Mouse (Mus musculus) hindbrain, embryonic 13.5 days (tissue): Measurements from ENCODE around the gene Galnt14. TPM values are rescaled to one million over a fixed set of nuclear protein-coding genes. Genes with fewer than 3 reads are reported as not detected.
A peak's percentile ranks its signal among the peaks of the same experiment; 100 is the strongest.

Source experiments
- ATAC-seq: fragments of 200-750 bp; cut with Nextera tagmentation; 2 replicates; pipeline ENCODE4 v1.8.0; 2017; ENCODE audit warnings: moderate TSS enrichment; ENCODE audit not compliant: low FRiP score
- H3K27ac ChIP-seq: fragments of 300-500 bp; sonication (generic); 2 replicates; pipeline ENCODE4 v1.5.1; 2015; ENCODE audit warnings: inconsistent platforms, mild to moderate bottlenecking, moderate library complexity
- H3K27me3 ChIP-seq: fragments of 300-500 bp; sonication (generic); 2 replicates; pipeline ENCODE4 v1.6.1; 2015; ENCODE audit warnings: mild to moderate bottlenecking, inconsistent platforms
- H3K36me3 ChIP-seq: fragments of 300-500 bp; sonication (generic); 2 replicates; pipeline ENCODE4 v1.6.1; 2015; ENCODE audit warnings: mild to moderate bottlenecking, inconsistent platforms
- H3K4me1 ChIP-seq: fragments of 300-500 bp; sonication (generic); replicated peaks from 2 replicates; pipeline ENCODE4 v1.6.1; 2015; ENCODE audit warnings: inconsistent platforms
- H3K4me2 ChIP-seq: fragments of 300-500 bp; sonication (generic); 2 replicates; pipeline ENCODE4 v1.6.1; 2015; ENCODE audit warnings: inconsistent platforms, mild to moderate bottlenecking, moderate library complexity
- H3K4me3 ChIP-seq: fragments of 300-500 bp; sonication (generic); 2 replicates; pipeline ENCODE4 v1.5.1; 2015; ENCODE audit warnings: mild to moderate bottlenecking, inconsistent platforms
- H3K9ac ChIP-seq: fragments of 300-500 bp; sonication (generic); 2 replicates; pipeline ENCODE4 v1.6.1; 2015; ENCODE audit warnings: mild to moderate bottlenecking, inconsistent platforms
- H3K9me3 ChIP-seq: fragments of 300-500 bp; sonication (generic); 2 replicates; pipeline ENCODE4 v1.6.1; 2016; ENCODE audit warnings: inconsistent platforms
- WGBS: fragments of 180-500 bp; shearing (Covaris S2); methylation state at CpG from one replicate; pipeline ENCODE4 v1.1.7; 2015; 5-methylcytosine and 5-hydroxymethylcytosine counted together
- polyA plus RNA-seq: library from polyadenylated mRNA; unstranded; fragments of >200 nt; fragmentation: Nextera tagmentation; extraction: Ambion mirVana; gene quantifications from 2 replicates; pipeline ENCODE4 v1.2.1, GENCODE M21; 2015

The Galnt14 gene
- polyA plus RNA-seq, 1 experiment from 2014 or later = 14.1 TPM

DNA sequence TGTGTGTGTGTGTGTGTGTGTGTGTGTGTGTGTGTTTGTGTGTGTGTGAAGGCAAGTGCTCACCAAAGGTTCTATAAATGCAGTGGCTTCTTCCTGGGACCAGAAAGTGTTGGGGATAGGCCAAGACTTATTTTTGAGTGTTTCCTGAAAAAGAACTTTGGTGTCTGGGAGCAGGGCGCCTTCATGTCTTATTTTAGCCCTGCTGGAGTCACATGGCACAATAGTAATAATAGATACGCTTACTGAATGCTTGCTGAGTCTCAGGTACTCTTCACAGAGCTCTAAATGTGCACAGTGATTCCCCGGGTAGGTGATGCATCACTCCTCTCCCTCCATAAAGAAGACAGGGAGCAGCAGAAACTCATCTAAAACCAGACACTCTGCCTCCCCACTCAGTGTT, 153.2 kb downstream of the Galnt14 start:
- no peak overlapping the region for H3K4me2 ChIP-seq
- 95% methylated on average over 3 of the region's 3 CpGs for WGBS
- H3K4me1 ChIP-seq = no peaks in the 10 kb centered on the region
- no peak overlapping the region for H3K27ac ChIP-seq
- H3K9me3 ChIP-seq = no peaks in the 10 kb centered on the region
- H3K9ac ChIP-seq = no peak overlapping the region
- no peaks in the 10 kb centered on the region for H3K27me3 ChIP-seq
- ATAC-seq = no peak
- no peaks in the 10 kb centered on the region for H3K36me3 ChIP-seq
- H3K4me3 ChIP-seq = no peak overlapping the region

DNA sequence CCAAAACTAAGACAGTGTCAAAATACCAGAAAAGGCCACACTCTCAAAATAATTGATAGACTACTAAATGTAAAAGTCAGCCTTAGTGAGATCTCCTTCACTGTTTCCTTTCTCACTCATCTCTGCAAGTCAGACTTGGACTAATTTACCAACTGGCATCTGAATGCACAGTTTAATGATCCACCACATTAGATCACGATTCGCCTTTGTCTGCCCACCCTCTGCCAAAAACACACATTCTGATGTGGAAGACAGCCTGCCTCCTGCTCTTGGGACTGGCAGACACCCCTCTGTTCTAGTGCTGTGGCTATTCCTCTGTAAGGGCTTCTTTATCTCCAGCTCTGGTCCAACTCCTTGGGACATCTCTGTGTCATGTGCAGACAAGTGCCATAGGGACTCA, 153.8 kb downstream of the Galnt14 start:
- H3K4me1 ChIP-seq = no peaks in the 10 kb centered on the region
- no peaks in the 10 kb centered on the region for H3K36me3 ChIP-seq
- H3K4me2 ChIP-seq = no peak overlapping the region
- WGBS = 77% methylated on average over 2 of the region's 2 CpGs
- H3K9ac ChIP-seq = no peak overlapping the region
- ATAC-seq = no peak
- H3K4me3 ChIP-seq = no peak overlapping the region
- H3K27me3 ChIP-seq = no peaks in the 10 kb centered on the region
- no peak overlapping the region for H3K27ac ChIP-seq
- H3K9me3 ChIP-seq = no peaks in the 10 kb centered on the region

DNA sequence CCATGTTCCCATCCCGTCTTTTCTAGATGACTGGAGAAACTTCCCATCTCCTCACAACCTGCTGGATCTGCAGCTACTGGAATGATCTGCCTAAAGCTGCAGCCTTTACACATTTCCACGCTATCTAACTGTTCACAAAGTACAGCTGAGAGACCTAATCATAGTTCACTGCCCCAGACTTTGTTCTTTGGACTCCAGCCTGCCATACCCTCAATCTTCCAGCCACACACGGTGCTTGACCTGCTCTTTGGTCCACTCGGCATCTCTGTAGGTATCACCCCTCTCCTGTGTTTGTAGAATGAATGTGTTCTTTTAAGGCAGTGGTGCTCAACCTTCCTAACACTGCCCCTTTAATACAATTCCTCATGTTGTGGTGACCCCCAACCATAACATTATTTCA, 155.6 kb downstream of the Galnt14 start:
- H3K27ac ChIP-seq = no peak overlapping the region
- H3K9ac ChIP-seq = no peak overlapping the region
- ATAC-seq = no peak
- no peak overlapping the region for H3K4me2 ChIP-seq
- no peaks in the 10 kb centered on the region for H3K9me3 ChIP-seq
- H3K4me3 ChIP-seq = no peak overlapping the region
- 88% methylated on average over 4 of the region's 4 CpGs for WGBS
- H3K36me3 ChIP-seq = no peaks in the 10 kb centered on the region
- 0 out of 2 replicates have a peak, but pooled peaks cover under 1% of the 10 kb centered on the region for H3K4me1 ChIP-seq
- H3K27me3 ChIP-seq = no peaks in the 10 kb centered on the region

DNA sequence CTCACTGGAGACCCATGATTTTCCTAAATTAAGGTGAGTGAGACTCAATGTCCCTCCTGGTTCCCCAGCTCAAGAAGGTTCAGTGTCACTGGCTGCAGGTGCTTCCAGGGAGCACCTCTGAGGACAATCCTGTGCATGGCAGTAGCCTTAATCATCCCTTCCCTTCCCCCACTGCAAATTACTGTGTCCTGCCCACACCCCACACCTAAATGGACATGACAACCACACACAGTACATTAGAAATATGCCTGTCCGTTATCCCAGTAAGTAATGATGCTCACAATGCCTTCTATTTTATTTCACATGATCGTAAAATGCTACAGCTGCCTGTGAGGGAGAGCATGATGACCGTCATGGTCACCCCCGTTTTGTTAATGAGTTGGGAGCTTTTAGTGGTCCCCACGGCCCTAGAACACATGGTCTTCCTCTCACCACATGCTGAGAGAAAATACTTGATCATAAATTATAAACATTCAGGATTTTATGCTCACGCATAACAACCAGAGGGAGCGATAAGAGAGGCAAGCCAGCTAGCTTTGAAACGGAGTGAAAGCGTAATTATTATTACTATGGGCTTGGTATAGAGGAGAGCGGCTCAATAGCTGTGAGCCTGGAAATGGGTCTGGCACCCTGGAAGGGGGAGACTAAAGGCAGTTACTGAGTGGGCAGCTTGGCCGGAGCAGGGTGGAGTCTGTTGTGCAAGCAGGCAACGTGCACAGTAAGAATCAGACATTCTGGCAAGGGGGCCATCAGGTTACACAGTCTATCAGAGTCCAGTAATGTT, 161.3 kb downstream of the Galnt14 start:
- peak; percentile 49; the same call in 1 of the 2 replicates for ATAC-seq
- H3K9me3 ChIP-seq = no peaks in the 10 kb centered on the region

DNA sequence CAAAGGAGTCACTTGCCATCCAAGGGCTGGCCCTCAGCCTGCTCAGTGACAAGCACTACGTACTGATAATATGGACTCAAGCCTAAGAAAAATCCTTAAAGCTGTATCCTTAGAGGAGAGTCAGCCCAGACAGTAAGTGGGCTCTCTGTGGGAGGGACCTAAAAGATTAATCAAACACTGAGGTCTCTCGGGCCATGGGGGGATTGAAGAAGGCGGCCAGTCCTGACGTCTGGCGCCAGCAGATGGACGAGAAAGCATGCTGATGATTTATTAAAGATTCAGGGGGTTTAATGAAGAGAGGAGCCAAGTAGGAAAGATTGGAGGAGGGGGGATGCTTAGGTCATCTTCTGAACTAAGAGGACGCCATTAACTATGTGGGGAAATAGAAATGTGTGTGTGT, 162.1 kb downstream of the Galnt14 start:
- no peaks in the 10 kb centered on the region for H3K27me3 ChIP-seq
- H3K4me1 ChIP-seq = peaks cover 22% of the 10 kb centered on the region
- 0 out of 2 replicates have a peak overlapping the region, but pooled peaks have one; percentile 13 for H3K9ac ChIP-seq
- WGBS = 37% methylated on average over 7 of the region's 7 CpGs
- H3K4me3 ChIP-seq = no peak overlapping the region
- H3K4me2 ChIP-seq = no peak overlapping the region
- no peaks in the 10 kb centered on the region for H3K9me3 ChIP-seq
- no peak; the same call in 1 of the 2 replicates for ATAC-seq
- peak overlapping the region; percentile 59 for H3K27ac ChIP-seq
- H3K36me3 ChIP-seq = no peaks in the 10 kb centered on the region

More for the DNA sequence above, 161.3 kb downstream of the Galnt14 start:
- Histone ChIP-seq H3K4me1 (peaks cover 22% of the 10 kb centered on the region), H3K27me3 (no peaks in the 10 kb centered on the region), H3K27ac (peak overlapping the region; percentile 59), H3K4me3 (no peak overlapping the region), H3K9ac (no peak overlapping the region), H3K4me2 (no peak overlapping the region), H3K36me3 (no peaks in the 10 kb centered on the region)
- WGBS = 52% methylated on average over 12 of the region's 12 CpGs

DNA sequence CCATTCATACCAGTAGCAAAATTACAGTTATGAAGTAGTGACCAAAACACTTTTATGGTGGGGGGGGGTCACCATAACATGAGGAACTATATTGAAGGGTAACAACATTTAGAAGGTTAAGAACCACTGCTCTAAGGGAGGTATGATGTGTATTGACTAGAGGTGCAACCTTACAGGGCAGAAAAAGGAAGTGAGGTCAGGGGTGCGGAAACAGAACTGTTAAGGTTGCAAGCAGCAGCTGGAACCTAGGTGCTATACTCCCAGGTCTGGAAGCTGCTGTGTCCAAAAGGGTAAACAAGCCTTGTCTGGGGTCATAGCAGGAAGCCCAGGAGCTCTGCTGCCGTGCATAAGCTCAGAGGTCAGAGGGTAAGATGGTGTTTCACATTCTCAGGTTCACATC, 162.8 kb downstream of the Galnt14 start:
- 76% methylated on average over 2 of the region's 2 CpGs for WGBS
- 0 out of 2 replicates have a peak overlapping the region, but pooled peaks have one; percentile 13 for H3K9ac ChIP-seq
- no peaks in the 10 kb centered on the region for H3K9me3 ChIP-seq
- no peaks in the 10 kb centered on the region for H3K27me3 ChIP-seq
- H3K4me3 ChIP-seq = no peak overlapping the region
- H3K4me2 ChIP-seq = no peak overlapping the region
- H3K36me3 ChIP-seq = no peaks in the 10 kb centered on the region
- peaks cover 22% of the 10 kb centered on the region for H3K4me1 ChIP-seq
- H3K27ac ChIP-seq = peak overlapping the region; percentile 59
- no peak for ATAC-seq

DNA sequence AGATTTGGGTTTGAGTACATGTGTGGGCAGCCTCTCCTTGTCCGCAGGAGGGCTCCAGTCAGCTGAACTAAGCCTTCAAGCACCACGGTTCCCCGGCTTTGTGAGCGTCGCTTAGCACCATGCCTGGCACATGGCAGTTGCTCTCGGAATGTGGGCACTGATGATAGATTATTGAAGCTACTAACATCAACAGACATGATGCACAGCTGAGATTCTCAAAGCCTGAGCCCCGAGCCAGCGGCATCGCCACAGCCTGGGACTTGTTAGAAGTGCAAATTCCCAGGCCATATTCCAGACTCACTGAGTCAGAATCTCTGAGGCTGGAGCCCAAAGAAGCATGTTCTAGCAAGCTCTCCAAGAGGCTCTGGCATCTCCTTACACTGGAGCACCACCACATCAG, 168.3 kb downstream of the Galnt14 start:
- no peak overlapping the region for H3K4me3 ChIP-seq
- 0 out of 2 replicates have a peak overlapping the region, but pooled peaks have one; percentile 0 for H3K27ac ChIP-seq
- 82% methylated on average over 9 of the region's 9 CpGs for WGBS
- peaks cover 18% of the 10 kb centered on the region for H3K4me1 ChIP-seq
- H3K9ac ChIP-seq = no peak overlapping the region
- no peaks in the 10 kb centered on the region for H3K36me3 ChIP-seq
- no peak overlapping the region for H3K4me2 ChIP-seq
- no peak for ATAC-seq
- no peaks in the 10 kb centered on the region for H3K9me3 ChIP-seq
- no peaks in the 10 kb centered on the region for H3K27me3 ChIP-seq

DNA sequence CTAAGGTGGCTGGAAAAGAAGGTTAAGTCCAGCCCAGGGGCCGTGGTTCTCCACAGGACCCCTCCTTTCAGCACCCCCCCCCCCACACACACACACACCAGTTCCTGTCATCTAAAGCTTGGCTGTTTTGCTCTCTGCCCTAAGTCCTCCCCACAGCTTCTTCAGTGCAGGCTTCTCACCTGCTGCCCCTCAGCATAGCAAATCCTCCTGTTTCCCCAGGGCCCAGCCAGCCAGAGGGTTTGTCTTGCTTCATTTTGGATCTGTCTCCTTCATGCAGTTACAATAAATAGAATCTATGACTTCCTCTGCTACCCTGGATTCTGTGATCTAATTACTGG, 169.1 kb downstream of the Galnt14 start:
- H3K27ac ChIP-seq = peak overlapping the region; percentile 50
- H3K27me3 ChIP-seq = no peaks in the 10 kb centered on the region
- 43% methylated on average over 1 of the region's 1 CpGs for WGBS
- H3K9ac ChIP-seq = no peak overlapping the region
- peaks cover 18% of the 10 kb centered on the region for H3K4me1 ChIP-seq
- no peaks in the 10 kb centered on the region for H3K36me3 ChIP-seq
- H3K4me3 ChIP-seq = no peak overlapping the region
- H3K4me2 ChIP-seq = no peak overlapping the region
- H3K9me3 ChIP-seq = no peaks in the 10 kb centered on the region
- ATAC-seq = no peak

DNA sequence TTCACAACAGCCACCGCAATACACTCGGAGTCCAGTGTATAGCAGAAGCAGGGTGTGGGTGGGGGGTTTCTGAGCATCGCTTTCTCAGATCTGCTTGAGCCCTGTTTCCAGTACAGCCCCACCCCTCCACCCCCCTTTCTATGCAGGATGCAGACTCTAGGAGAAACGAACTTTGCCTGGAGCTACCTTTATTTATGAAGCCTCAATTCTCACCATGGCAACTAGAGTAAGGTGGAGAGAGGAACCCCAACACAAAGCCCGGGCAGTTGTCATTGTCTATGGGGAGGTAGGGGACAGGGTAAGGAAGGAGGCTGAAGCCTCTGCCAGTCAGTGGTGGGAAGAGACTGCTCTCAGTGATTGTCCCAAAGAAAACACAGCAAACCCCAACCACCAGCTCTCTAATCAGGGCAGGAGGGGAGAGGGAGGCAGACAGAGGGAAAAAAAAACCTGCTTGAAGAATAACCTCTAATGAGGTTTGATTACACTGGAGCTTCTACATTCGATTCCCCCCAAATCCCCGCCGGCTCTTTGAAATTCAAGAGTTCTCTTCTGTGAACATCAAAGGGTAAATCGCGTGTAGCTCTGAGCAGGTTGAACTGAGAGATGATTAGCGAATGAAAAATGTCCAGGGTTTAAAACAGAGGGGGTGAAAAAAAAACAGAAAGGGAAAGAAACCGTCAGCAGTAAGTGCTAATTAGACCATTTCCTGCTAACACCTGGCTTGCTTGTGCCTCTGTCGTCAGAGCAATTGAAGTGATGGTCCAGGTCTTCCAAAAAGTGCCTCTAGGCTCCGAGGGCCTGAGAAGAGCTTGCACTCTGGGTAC, 169.6 kb downstream of the Galnt14 start:
- Histone ChIP-seq H3K9me3 (no peaks in the 10 kb centered on the region), H3K27ac (peak overlapping the region; percentile 50), H3K9ac (no peak overlapping the region), H3K36me3 (no peaks in the 10 kb centered on the region), H3K4me1 (peaks cover 18% of the 10 kb centered on the region), H3K4me3 (no peak overlapping the region), H3K27me3 (no peaks in the 10 kb centered on the region), H3K4me2 (no peak overlapping the region)
- 40% methylated on average over 14 of the region's 14 CpGs for whole genome bisulfite sequencing
- peak; percentile 69 for ATAC-seq

DNA sequence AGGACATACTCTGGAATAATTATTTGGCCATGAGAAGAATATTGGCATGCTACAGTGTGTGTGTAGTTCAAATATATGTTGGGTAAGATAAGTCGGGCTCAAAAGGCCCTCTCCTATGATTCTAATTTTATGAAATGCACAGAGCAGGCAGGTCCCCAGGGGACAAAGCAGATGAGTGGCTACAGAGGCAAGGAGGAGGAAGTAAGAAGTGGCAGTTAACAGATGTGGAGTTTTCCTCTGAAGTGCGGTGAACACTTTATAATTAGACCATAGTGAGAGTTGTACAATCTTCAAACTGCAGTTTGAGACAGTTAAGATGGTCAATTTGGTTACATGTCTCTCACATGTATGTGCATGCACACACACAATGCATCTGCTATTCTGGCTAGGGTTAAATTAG, 178.4 kb downstream of the Galnt14 start:
- Histone ChIP-seq H3K36me3 (no peaks in the 10 kb centered on the region), H3K4me2 (no peak overlapping the region), H3K27ac (no peak overlapping the region), H3K4me1 (no peaks in the 10 kb centered on the region), H3K9me3 (no peaks in the 10 kb centered on the region), H3K9ac (no peak overlapping the region), H3K4me3 (no peak overlapping the region), H3K27me3 (no peaks in the 10 kb centered on the region)
- WGBS = 84% methylated on average over 2 of the region's 2 CpGs
- ATAC-seq = no peak

DNA sequence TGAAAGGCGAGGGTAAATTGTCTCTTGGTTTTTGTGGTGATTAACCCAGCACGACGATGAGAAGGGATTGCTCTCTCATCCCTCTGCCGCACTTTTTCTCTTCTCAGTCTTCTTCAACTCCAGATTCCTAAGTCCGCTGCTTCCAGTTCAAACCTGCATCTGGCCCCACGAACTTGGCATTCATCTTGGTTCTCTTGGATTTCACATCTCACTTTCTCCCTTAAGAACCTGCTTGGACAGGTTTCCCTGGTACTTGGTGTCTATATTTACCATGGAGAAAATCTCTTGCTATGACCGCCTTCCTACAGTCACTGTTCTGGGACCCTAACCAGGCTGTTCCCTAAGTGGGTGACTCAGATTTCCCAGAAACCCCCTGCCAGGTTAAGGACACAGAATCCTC, 188.1 kb downstream of the Galnt14 start:
- H3K9ac ChIP-seq = no peak overlapping the region
- no peak overlapping the region for H3K4me2 ChIP-seq
- H3K4me3 ChIP-seq = no peak overlapping the region
- ATAC-seq = no peak
- H3K9me3 ChIP-seq = no peaks in the 10 kb centered on the region
- no peak overlapping the region for H3K27ac ChIP-seq
- H3K27me3 ChIP-seq = no peaks in the 10 kb centered on the region
- no peaks in the 10 kb centered on the region for H3K36me3 ChIP-seq
- H3K4me1 ChIP-seq = no peaks in the 10 kb centered on the region
- WGBS = 89% methylated on average over 7 of the region's 7 CpGs

DNA sequence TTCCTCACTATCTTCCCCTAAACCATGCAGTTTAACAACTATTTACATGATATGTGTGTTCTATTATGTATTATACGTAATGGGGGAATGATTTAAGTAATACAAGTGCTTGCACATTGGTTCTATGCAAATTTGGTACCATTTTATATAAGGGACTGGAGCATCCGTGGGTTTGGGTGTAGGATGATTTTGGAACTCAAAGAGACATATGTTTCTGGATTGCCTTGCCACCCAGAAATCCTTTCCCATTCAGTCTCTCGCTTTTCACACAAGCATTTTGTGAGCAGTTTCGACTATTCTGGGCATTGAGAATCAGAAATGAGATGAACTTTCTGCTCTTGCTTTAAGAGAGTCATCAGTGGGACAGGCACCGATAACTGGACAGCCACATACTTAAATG, 190.9 kb downstream of the Galnt14 start:
- H3K4me1 ChIP-seq = no peaks in the 10 kb centered on the region
- ATAC-seq = no peak
- no peak overlapping the region for H3K9ac ChIP-seq
- no peak overlapping the region for H3K4me3 ChIP-seq
- no peak overlapping the region for H3K4me2 ChIP-seq
- H3K36me3 ChIP-seq = no peaks in the 10 kb centered on the region
- no peak overlapping the region for H3K27ac ChIP-seq
- H3K9me3 ChIP-seq = no peaks in the 10 kb centered on the region
- H3K27me3 ChIP-seq = no peaks in the 10 kb centered on the region
- 86% methylated on average over 5 of the region's 5 CpGs for WGBS
